In genomic region chr4:97647700-97648435, GRCm38 (mm10) we compare ENCODE assay signal across 8 mouse cellular contexts.
DNase-seq lines count a peak whose midpoint lies in the region; ATAC-seq lines count a peak whose summit lies in the region.

No protein-coding gene starts in this region.

- no peaks in the 10 kb centered on the region for H3K27me3 ChIP-seq in hindbrain, embryonic 11.5 days (ENCODE audit: control insufficient read depth, insufficient read depth, low read length)

- peak; percentile 95 for ATAC-seq in common myeloid progenitor, adult 5-6 weeks (replicated peaks; ENCODE audit: low read depth, poor library complexity, severe bottlenecking)
- ATAC-seq in hindbrain, embryonic 11.5 days (ENCODE audit: low FRiP score) = no peak
- ATAC-seq in megakaryocyte-erythroid progenitor cell, adult 5-6 weeks (replicated peaks; ENCODE audit: low FRiP score, low TSS enrichment, poor library complexity, severe bottlenecking) = peak; percentile 90

- H3K27ac ChIP-seq in hindbrain, embryonic 11.5 days (ENCODE audit: low read depth, low read length) = peak overlapping the region; percentile 80; the same call in 1 of the 2 replicates

- 75% methylated on average over 15 of the region's 15 CpGs for WGBS in hindbrain, embryonic 11.5 days

- no peak overlapping the region for H3K4me3 ChIP-seq in hindbrain, embryonic 11.5 days (ENCODE audit: low read depth, low read length)

- no peaks in the 10 kb centered on the region for H3K9me3 ChIP-seq in hindbrain, embryonic 11.5 days (ENCODE audit: control insufficient read depth, low read length)

- DNase-seq in layer of hippocampus, adult 11-12 months (ENCODE audit: low spot score) = peak; percentile 53
- no peak for DNase-seq in layer of hippocampus, adult 9-10 months (ENCODE audit: low spot score)
- DNase-seq in hindbrain, embryonic 11.5 days (ENCODE audit: low spot score) = peak; percentile 33
- no peak for DNase-seq in MN1 (ENCODE audit: low spot score)
- no peak for DNase-seq in thymus, postnatal 25 days
- no peak for DNase-seq in yolk sac, embryonic 10.5 days (ENCODE audit: low spot score)

- H3K36me3 ChIP-seq in hindbrain, embryonic 11.5 days (ENCODE audit: control insufficient read depth, insufficient read depth, low read length) = no peaks in the 10 kb centered on the region

- H3K9ac ChIP-seq in hindbrain, embryonic 11.5 days (ENCODE audit: low read depth, low read length) = no peak overlapping the region

- H3K4me1 ChIP-seq in hindbrain, embryonic 11.5 days (replicated peaks; ENCODE audit: control insufficient read depth, insufficient read depth, low read length) = no peaks in the 10 kb centered on the region

- no peak overlapping the region for H3K4me2 ChIP-seq in hindbrain, embryonic 11.5 days (replicated peaks; ENCODE audit: low read depth, low read length)

Comparison
In these comparisons a context has a peak if more than half of its experiments do, and no peak if none do; other contexts are left out.
1. DNase-seq: peak in layer of hippocampus, adult 11-12 months (single experiment) and hindbrain, embryonic 11.5 days (single experiment); none in layer of hippocampus, adult 9-10 months (single experiment), MN1 (single experiment), thymus, postnatal 25 days (single experiment) and yolk sac, embryonic 10.5 days (single experiment).